Mouse (Mus musculus) testis, adult 2 months (tissue): Measurements from ENCODE around the gene Wdr81. TPM values are rescaled to one million over a fixed set of nuclear protein-coding genes. Genes with fewer than 3 reads are reported as not detected.

Source experiments
- H3K27ac ChIP-seq: fragments of 200-500 bp; 2 replicates; pipeline ENCODE4 v1.5.1; 2012; ENCODE audit warnings: low read depth, low read length; ENCODE audit not compliant: control insufficient read depth, insufficient read depth
- H3K27me3 ChIP-seq: fragments of 200-500 bp; 2 replicates; pipeline ENCODE4 v1.6.1; 2012; ENCODE audit warnings: mild to moderate bottlenecking, low read length, moderate library complexity; ENCODE audit not compliant: control insufficient read depth, insufficient read depth
- H3K36me3 ChIP-seq: fragments of 200-500 bp; 2 replicates; pipeline ENCODE4 v1.6.1; 2012; ENCODE audit warnings: mild to moderate bottlenecking, low read length; ENCODE audit not compliant: control insufficient read depth, insufficient read depth
- H3K4me1 ChIP-seq: fragments of 200-500 bp; 2 replicates; pipeline ENCODE4 v1.6.1; 2012; ENCODE audit warnings: low read length; ENCODE audit not compliant: control insufficient read depth, insufficient read depth
- H3K4me3 ChIP-seq: fragments of 200-500 bp; 2 replicates; pipeline ENCODE4 v1.5.1; 2012; ENCODE audit warnings: low read depth, mild to moderate bottlenecking, low read length, moderate library complexity, mixed read lengths; ENCODE audit not compliant: control insufficient read depth
- CTCF ChIP-seq: fragments of 200-500 bp; IDR thresholded peaks from 2 replicates; pipeline ENCODE4 v1.5.1; 2012; ENCODE audit warnings: low read depth, mild to moderate bottlenecking, inconsistent platforms, low read length, moderate library complexity; ENCODE audit not compliant: control insufficient read depth, insufficient read depth, insufficient replicate concordance
- POLR2A ChIP-seq: fragments of 200-500 bp; IDR thresholded peaks from 2 replicates; pipeline ENCODE4 v1.6.1; 2012; ENCODE audit warnings: low read depth, mild to moderate bottlenecking, inconsistent platforms, low read length, moderate library complexity; ENCODE audit not compliant: control insufficient read depth
- polyA plus RNA-seq: library from polyadenylated mRNA; depleted of rRNA; stranded (reverse); fragments of >200 nt; gene quantifications from 2 replicates; pipeline ENCODE4 v1.2.3, GENCODE M21; 2012; rRNA removed

The Wdr81 gene
- polyA plus RNA-seq, 1 experiment: 5.1 TPM

GRCm38 (mm10) chr11:75395611-75396010 is 58.9 kb downstream of the Wdr81 start:
- TF ChIP-seq POLR2A (no peak), CTCF (no peak)
- Histone ChIP-seq H3K27me3 (no peaks in the 10 kb centered on the region), H3K4me3 (no peak overlapping the region), H3K36me3 (no peaks in the 10 kb centered on the region; the same call in 1 of the 2 replicates), H3K4me1 (no peaks in the 10 kb centered on the region), H3K27ac (no peak overlapping the region)

Other genes with a start within 250 kb of the Wdr81 start
- gene Rpa1, start 106.4 kb downstream of the Wdr81 start, polyA plus RNA-seq: 73.7 and 76.4 TPM in 2 replicates
- gene Smyd4, start 106.3 kb downstream of the Wdr81 start, polyA plus RNA-seq: 1.8 and 2.1 TPM in 2 replicates
- 13.2 and 13.3 TPM in 2 replicates for gene Serpinf1, start 32.0 kb downstream of the Wdr81 start, polyA plus RNA-seq
- gene Serpinf2, start 15.1 kb downstream of the Wdr81 start, polyA plus RNA-seq: 0.29 and 0.33 TPM in 2 replicates
- 6.8 and 7.3 TPM in 2 replicates for gene Tlcd2, start 7.0 kb upstream of the Wdr81 start, polyA plus RNA-seq
- gene Prpf8, start 32.1 kb upstream of the Wdr81 start, polyA plus RNA-seq: 45.6 and 48.8 TPM in 2 replicates
- 0.58 and 0.94 TPM in 2 replicates for gene Rilp, start 55.4 kb upstream of the Wdr81 start, polyA plus RNA-seq
- 0.64 and 0.77 TPM in 2 replicates for gene Scarf1, start 58.8 kb upstream of the Wdr81 start, polyA plus RNA-seq
- gene Slc43a2, start 77.0 kb upstream of the Wdr81 start, polyA plus RNA-seq: 23.0 and 27.1 TPM in 2 replicates
- 39.4 and 41.3 TPM in 2 replicates for gene Pitpna, start 133.4 kb upstream of the Wdr81 start, polyA plus RNA-seq
- 121 and 128 TPM in 2 replicates for gene Inpp5k, start 176.3 kb upstream of the Wdr81 start, polyA plus RNA-seq
- 41.3 and 48.7 TPM in 2 replicates for gene Myo1c, start 195.8 kb upstream of the Wdr81 start, polyA plus RNA-seq
- 27.0 and 35.8 TPM in 2 replicates for gene Crk, start 224.5 kb upstream of the Wdr81 start, polyA plus RNA-seq